Mouse (Mus musculus) liver, embryonic 16.5 days (tissue): ENCODE results near the gene Hoxc11. TPM values are rescaled to one million over a fixed set of nuclear protein-coding genes. Genes with fewer than 3 reads are reported as not detected.

Experiments used
- ATAC-seq: fragments of 200-750 bp; cut with Nextera tagmentation; 2 replicates; pipeline ENCODE4 v1.8.0; 2017; ENCODE audit warnings: low read depth, mild to moderate bottlenecking, moderate number of reproducible peaks, moderate library complexity
- H3K27ac ChIP-seq: fragments of 300-500 bp; sonication (generic); 2 replicates; pipeline ENCODE4 v1.5.1; 2014; ENCODE audit warnings: mild to moderate bottlenecking, low read length
- H3K27me3 ChIP-seq: fragments of 300-500 bp; sonication (generic); 2 replicates; pipeline ENCODE4 v1.6.1; 2014; ENCODE audit warnings: low read depth, low read length, mixed read lengths; ENCODE audit not compliant: control insufficient read depth, insufficient read depth
- H3K36me3 ChIP-seq: fragments of 300-500 bp; sonication (generic); 2 replicates; pipeline ENCODE4 v1.6.1; 2014; ENCODE audit warnings: mild to moderate bottlenecking; ENCODE audit not compliant: control insufficient read depth, insufficient read depth
- H3K4me1 ChIP-seq: fragments of 300-500 bp; sonication (generic); 2 replicates; pipeline ENCODE4 v1.6.1; 2014; ENCODE audit warnings: low read depth, low read length, mixed read lengths; ENCODE audit not compliant: control insufficient read depth
- H3K4me2 ChIP-seq: fragments of 300-500 bp; sonication (generic); 2 replicates; pipeline ENCODE4 v1.6.1; 2014; ENCODE audit warnings: low read depth, low read length, mixed read lengths
- H3K4me3 ChIP-seq: fragments of 300-500 bp; sonication (generic); 2 replicates; pipeline ENCODE4 v1.5.1; 2014; ENCODE audit warnings: low read depth, mild to moderate bottlenecking, low read length
- H3K9ac ChIP-seq: fragments of 300-500 bp; sonication (generic); 2 replicates; pipeline ENCODE4 v1.6.1; 2014; ENCODE audit warnings: low read depth, low read length
- H3K9me3 ChIP-seq: fragments of 300-500 bp; sonication (generic); replicated peaks from 2 replicates; pipeline ENCODE4 v1.6.1; 2016; ENCODE audit warnings: low read length; ENCODE audit not compliant: control insufficient read depth
- WGBS: fragments of 180-500 bp; shearing (Covaris S2); extraction: QIAGEN DNeasy Blood & Tissue Kit; methylation state at CpG from one replicate; pipeline ENCODE4 v1.1.7; 2014; ENCODE audit not compliant: insufficient replicate concordance; 5-methylcytosine and 5-hydroxymethylcytosine counted together
- polyA plus RNA-seq: library from polyadenylated mRNA; unstranded; fragments of >200 nt; fragmentation: Nextera tagmentation; extraction: Ambion mirVana; gene quantifications from 2 replicates; pipeline ENCODE4 v1.2.1, GENCODE M21; 2015

The Hoxc11 gene
- polyA plus RNA-seq, 1 experiment from 2014 or later = not detected

GRCm38 (mm10) chr15:102919336-102920180, 34.7 kb upstream of the Hoxc11 start:
- WGBS = 4% methylated on average over 12 of the region's 12 CpGs
- H3K27me3 ChIP-seq = peaks cover 93% of the 10 kb centered on the region
- no peak overlapping the region for H3K27ac ChIP-seq
- no peaks in the 10 kb centered on the region for H3K36me3 ChIP-seq
- no peak for ATAC-seq
- H3K4me1 ChIP-seq = no peaks in the 10 kb centered on the region; the same call in 1 of the 2 replicates
- no peak overlapping the region for H3K4me2 ChIP-seq
- no peaks in the 10 kb centered on the region for H3K9me3 ChIP-seq
- H3K9ac ChIP-seq = no peak overlapping the region
- no peak overlapping the region for H3K4me3 ChIP-seq

DNA sequence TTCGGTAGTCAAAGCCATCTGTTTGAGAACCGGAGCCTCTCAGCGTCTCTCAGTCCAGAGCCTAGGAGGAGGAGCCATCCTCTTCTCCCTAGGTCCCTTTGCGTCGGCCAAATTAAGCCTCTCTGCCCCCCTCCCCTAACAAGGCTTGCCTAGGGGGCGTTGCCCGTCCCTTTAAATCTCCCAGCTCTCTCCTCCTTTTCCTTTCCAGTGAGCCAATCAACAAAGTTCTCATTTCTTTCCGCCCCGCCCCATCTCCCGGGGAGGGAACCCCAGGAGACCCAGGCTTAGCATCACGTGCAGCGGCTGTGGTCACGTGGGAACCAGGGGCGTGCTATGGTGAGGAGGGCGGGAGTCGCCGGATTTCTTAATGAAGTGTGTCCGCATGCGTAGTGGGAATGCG, 33.6 kb upstream of the Hoxc11 start:
- Histone ChIP-seq H3K9ac (no peak overlapping the region), H3K36me3 (no peaks in the 10 kb centered on the region), H3K4me1 (no peaks in the 10 kb centered on the region; the same call in 1 of the 2 replicates), H3K9me3 (no peaks in the 10 kb centered on the region), H3K27me3 (peaks cover 92% of the 10 kb centered on the region), H3K4me3 (no peak overlapping the region), H3K27ac (no peak overlapping the region), H3K4me2 (no peak overlapping the region)
- 2% methylated on average over 19 of the region's 20 CpGs for WGBS
- ATAC-seq = no peak

DNA sequence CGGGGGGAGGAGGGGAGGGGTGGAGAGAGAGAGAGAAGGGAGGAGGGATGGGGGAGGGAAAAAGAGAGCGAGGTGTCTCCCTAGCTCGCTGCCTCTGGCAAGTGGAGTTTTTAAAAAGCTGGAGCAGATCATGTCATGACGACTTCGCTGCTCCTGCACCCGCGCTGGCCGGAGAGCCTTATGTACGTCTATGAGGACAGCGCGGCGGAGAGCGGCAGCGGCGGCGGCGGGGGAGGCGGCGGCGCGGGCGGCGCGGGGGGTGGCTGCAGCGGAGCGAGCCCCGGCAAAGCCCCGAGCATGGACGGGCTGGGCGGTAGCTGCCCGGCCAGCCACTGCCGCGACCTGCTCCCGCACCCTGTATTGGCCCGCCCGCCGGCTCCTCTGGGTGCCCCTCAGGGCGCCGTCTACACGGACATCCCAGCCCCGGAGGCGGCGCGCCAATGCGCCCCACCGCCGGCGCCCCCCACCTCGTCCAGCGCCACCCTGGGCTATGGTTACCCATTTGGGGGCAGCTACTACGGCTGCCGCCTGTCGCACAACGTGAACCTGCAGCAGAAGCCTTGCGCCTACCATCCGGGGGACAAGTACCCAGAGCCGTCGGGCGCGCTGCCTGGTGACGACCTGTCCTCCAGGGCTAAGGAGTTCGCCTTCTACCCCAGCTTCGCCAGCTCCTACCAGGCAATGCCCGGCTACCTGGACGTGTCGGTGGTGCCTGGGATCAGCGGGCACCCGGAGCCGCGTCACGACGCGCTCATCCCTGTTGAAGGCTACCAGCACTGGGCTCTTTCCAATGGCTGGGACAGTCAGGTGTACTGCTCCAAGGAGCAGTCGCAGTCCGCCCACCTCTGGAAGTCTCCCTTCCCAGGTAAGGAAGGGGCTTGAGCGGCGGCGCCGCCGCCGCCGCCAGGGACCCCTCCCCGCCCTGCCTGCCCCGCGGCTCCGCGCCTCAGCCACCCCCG, 32.9 kb upstream of the Hoxc11 start, which contains the start of gene Hoxc13:
Hoxc13 (plus strand) TSS at position 51 of the 959 bp plus-strand sequence.
- no peak for ATAC-seq
- Histone ChIP-seq H3K36me3 (no peaks in the 10 kb centered on the region), H3K9ac (no peak within 1 kb of the TSS), H3K9me3 (no peaks in the 10 kb centered on the region), H3K4me3 (no peak within 1 kb of the TSS), H3K27ac (no peak within 1 kb of the TSS), H3K4me1 (no peaks in the 10 kb centered on the region; the same call in 1 of the 2 replicates), H3K4me2 (no peak within 1 kb of the TSS), H3K27me3 (peaks cover 92% of the 10 kb centered on the region)
- 3% methylated on average over 69 of the region's 88 CpGs for WGBS

DNA sequence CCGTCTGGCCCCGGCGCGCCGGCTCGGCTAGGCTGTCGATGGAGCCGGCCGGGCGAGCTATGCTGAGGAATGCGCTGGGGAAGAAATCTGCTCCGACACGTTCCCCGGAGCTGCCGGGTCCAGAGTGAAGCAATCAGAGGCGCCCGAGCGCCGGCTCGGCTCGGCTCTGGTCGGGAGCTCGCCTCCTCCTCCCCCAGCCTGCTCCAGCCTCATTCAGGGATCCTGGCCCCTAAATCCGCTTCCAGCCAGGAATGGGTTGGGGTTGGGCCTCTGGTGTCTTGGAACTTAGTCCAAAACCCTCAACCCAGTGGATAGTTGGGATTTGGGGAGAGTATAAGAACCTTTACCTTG, 32.2 kb upstream of the Hoxc11 start:
- Histone ChIP-seq H3K9me3 (no peaks in the 10 kb centered on the region), H3K27me3 (peaks cover 92% of the 10 kb centered on the region), H3K4me3 (no peak overlapping the region), H3K9ac (no peak overlapping the region), H3K4me1 (no peaks in the 10 kb centered on the region; the same call in 1 of the 2 replicates), H3K4me2 (no peak overlapping the region), H3K36me3 (no peaks in the 10 kb centered on the region), H3K27ac (no peak overlapping the region)
- ATAC-seq = no peak
- under 1% methylated on average over 24 of the region's 24 CpGs for WGBS

- Histone ChIP-seq H3K36me3 (no peaks in the 10 kb centered on the region), H3K4me3 (no peak overlapping the region), H3K27ac (no peak overlapping the region), H3K9ac (no peak overlapping the region), H3K9me3 (no peaks in the 10 kb centered on the region), H3K27me3 (peaks cover 91% of the 10 kb centered on the region), H3K4me1 (no peaks in the 10 kb centered on the region; the same call in 1 of the 2 replicates), H3K4me2 (no peak overlapping the region)
- ATAC-seq = no peak
- 6% methylated on average over 6 of the region's 6 CpGs for WGBS
Measured at GRCm38 (mm10) chr15:102922636-102923500, 31.4 kb upstream of the Hoxc11 start.

DNA sequence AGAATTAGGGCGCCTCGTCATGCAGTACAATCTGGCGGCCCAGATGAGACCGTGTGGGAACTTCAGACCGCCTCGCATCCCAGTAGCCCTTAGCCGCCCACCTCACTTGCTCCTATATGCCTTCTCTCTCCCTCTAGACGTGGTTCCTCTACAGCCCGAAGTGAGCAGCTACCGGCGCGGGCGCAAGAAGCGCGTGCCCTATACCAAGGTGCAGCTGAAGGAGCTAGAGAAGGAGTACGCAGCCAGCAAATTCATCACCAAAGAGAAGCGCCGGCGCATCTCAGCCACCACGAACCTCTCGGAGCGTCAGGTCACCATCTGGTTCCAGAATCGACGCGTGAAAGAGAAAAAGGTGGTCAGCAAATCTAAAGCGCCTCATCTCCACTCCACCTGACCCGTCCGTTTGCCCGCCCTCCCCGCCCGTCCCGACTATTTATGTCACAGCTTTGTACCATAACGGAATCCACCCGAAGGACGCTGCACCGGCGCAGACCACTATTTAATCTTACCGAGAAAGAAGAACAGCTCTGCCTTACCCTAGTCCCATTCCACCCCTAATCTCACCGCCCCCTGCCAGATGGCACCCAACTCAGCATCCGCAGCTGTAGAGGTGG, 27.1 kb upstream of the Hoxc11 start:
- no peaks in the 10 kb centered on the region for H3K9me3 ChIP-seq
- H3K27me3 ChIP-seq = peaks cover 92% of the 10 kb centered on the region
- no peak overlapping the region for H3K4me3 ChIP-seq
- ATAC-seq = no peak
- 1% methylated on average over 38 of the region's 40 CpGs for WGBS
- H3K4me2 ChIP-seq = no peak overlapping the region
- H3K27ac ChIP-seq = no peak overlapping the region
- no peak overlapping the region for H3K9ac ChIP-seq
- H3K4me1 ChIP-seq = no peaks in the 10 kb centered on the region
- H3K36me3 ChIP-seq = no peaks in the 10 kb centered on the region

DNA sequence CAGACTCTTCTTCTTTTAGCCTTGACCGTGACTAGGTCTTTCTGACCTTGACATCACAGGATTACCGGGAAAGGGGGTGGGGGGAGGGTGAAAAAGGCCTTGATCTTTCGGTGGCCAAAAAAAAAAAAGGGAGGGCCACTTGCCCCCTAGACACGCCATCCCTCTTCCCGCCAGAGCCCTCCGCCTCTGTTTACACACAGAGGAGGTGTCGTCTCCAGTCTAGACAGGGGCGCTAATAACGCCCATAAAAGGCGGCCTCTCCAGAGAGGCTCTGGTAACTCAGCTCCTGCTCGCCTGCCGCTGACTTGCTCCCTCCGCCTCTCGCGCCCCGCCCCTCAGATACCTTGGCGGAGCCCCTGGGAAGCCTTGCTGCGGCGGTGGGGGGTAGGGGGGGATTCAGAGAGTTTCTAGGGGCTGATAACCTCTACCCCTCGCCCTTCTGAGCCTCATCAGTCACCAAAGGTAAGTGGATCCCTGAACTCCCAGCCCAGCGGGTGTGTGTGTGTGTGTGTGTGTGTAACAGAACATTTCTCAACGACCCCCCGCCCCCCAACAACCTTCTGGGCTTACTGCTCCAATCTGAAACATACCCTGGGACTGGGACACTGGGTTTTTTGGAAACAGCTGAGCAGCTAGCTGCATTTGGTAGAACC, 22.4 kb upstream of the Hoxc11 start:
- no peak overlapping the region for H3K27ac ChIP-seq
- no peaks in the 10 kb centered on the region for H3K4me1 ChIP-seq
- H3K4me2 ChIP-seq = no peak overlapping the region
- no peak overlapping the region for H3K9ac ChIP-seq
- peaks cover 99% of the 10 kb centered on the region for H3K27me3 ChIP-seq
- 3% methylated on average over 23 of the region's 23 CpGs for WGBS
- H3K36me3 ChIP-seq = no peaks in the 10 kb centered on the region
- H3K4me3 ChIP-seq = no peak overlapping the region
- ATAC-seq = no peak
- no peaks in the 10 kb centered on the region for H3K9me3 ChIP-seq

GRCm38 (mm10) chr15:102934438-102934837, 19.8 kb upstream of the Hoxc11 start:
- WGBS = 4% methylated on average over 12 of the region's 12 CpGs
- H3K9ac ChIP-seq = no peak overlapping the region
- no peaks in the 10 kb centered on the region for H3K36me3 ChIP-seq
- ATAC-seq = no peak
- H3K9me3 ChIP-seq = no peaks in the 10 kb centered on the region
- H3K27me3 ChIP-seq = peaks cover 100% of the 10 kb centered on the region
- H3K4me2 ChIP-seq = no peak overlapping the region
- no peak overlapping the region for H3K4me3 ChIP-seq
- no peaks in the 10 kb centered on the region for H3K4me1 ChIP-seq
- H3K27ac ChIP-seq = no peak overlapping the region
